Mouse (Mus musculus): ENCODE data around the gene Lsg1. TPM values are rescaled to one million over a fixed set of nuclear protein-coding genes. Genes with fewer than 3 reads are reported as not detected.

Lsg1 gene
- polyA plus RNA-seq, 1 experiment = 0.39 TPM

DNA sequence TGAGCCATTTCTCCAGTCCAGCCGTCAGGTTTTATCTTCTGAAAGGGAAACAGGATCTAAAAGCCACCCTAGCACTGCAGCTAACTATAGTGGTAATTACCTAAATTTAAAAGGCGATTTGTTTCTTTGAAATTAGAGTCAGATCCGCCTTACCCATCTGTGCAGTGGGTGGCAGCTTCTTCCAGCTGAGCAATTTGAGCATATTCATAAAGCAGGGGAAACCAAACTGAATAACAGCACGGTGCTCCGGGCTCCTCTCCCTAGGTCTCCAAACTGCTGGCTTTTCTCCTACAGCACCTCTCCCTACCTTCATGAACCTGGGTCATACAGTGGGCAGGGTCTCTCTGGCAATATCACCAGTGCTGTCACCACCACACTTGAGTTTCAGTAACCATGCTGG is 39.1 kb downstream of the Lsg1 start:
- peaks cover 5% of the 10 kb centered on the region for H3K9me3 ChIP-seq (ENCODE audit: control insufficient read depth, low read length)
- peaks cover 62% of the 10 kb centered on the region for H3K27me3 ChIP-seq (ENCODE audit: control insufficient read depth)
- H3K4me3 ChIP-seq (replicated peaks) = no peak overlapping the region
- no peaks in the 10 kb centered on the region for H3K36me3 ChIP-seq (ENCODE audit: control insufficient read depth)
- no peak for TF ChIP-seq TAL1 (IDR thresholded peaks at IDR 0.05; ENCODE audit: low read length)
- TF ChIP-seq GATA1 (IDR thresholded peaks at IDR 0.05; ENCODE audit: low read length) = no peak
- H3K4me1 ChIP-seq (ENCODE audit: control insufficient read depth) = peaks cover 26% of the 10 kb centered on the region

DNA sequence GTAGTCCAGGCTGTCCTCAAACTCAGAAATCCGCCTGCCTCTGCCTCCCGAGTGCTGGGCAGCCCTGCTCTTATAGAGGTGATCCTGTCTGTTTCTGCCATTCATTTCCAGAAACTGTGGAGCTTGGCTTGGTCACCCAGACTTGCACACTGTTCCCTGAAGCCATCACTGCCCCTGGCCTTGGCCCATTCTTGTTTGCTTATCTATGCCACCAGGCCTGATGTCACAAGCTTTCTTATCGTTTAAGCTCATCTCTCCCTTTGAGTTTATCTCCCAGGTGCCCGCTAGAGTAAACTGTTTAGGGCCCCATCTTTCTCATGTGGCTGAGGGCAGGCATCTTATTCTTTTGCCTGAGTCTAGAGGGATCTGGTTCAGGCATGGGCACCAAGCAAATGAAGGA is 42.7 kb downstream of the Lsg1 start:
- no peak overlapping the region for H3K4me3 ChIP-seq (replicated peaks)
- H3K27me3 ChIP-seq (ENCODE audit: control insufficient read depth) = peaks cover 31% of the 10 kb centered on the region
- H3K36me3 ChIP-seq (ENCODE audit: control insufficient read depth) = no peaks in the 10 kb centered on the region
- H3K9me3 ChIP-seq (ENCODE audit: control insufficient read depth, low read length) = peaks cover 5% of the 10 kb centered on the region
- TF ChIP-seq GATA1 (IDR thresholded peaks at IDR 0.05; ENCODE audit: low read length) (no peak), TAL1 (IDR thresholded peaks at IDR 0.05; ENCODE audit: low read length) (no peak)
- peaks cover 9% of the 10 kb centered on the region for H3K4me1 ChIP-seq (ENCODE audit: control insufficient read depth)

DNA sequence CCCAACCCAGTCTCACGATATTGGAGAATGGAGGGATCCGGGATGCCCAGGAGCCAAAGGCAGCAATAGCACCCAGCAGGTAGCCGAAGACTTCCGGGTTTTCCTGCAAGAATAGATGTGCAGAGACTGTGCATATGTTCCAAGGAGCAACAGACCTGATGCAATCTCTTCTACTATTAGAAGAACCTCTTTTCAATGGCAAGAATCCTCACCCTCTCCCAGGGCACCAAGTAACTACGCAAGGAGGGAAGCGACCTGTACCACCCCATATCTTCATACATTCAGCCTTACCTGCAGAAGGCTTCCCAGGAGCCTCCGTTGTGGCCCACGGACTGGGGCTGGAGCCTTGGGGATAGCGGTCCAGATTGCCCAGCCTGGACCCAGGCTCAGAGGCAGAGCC is 44.0 kb downstream of the Lsg1 start:
- Histone ChIP-seq H3K9me3 (ENCODE audit: control insufficient read depth, low read length) (peaks cover 5% of the 10 kb centered on the region), H3K27me3 (ENCODE audit: control insufficient read depth) (peaks cover 18% of the 10 kb centered on the region), H3K4me1 (ENCODE audit: control insufficient read depth) (peaks cover 8% of the 10 kb centered on the region), H3K4me3 (replicated peaks) (no peak overlapping the region), H3K36me3 (ENCODE audit: control insufficient read depth) (no peaks in the 10 kb centered on the region)
- TF ChIP-seq TAL1 (IDR thresholded peaks at IDR 0.05; ENCODE audit: low read length) = no peak
- no peak for TF ChIP-seq GATA1 (IDR thresholded peaks at IDR 0.05; ENCODE audit: low read length)

DNA sequence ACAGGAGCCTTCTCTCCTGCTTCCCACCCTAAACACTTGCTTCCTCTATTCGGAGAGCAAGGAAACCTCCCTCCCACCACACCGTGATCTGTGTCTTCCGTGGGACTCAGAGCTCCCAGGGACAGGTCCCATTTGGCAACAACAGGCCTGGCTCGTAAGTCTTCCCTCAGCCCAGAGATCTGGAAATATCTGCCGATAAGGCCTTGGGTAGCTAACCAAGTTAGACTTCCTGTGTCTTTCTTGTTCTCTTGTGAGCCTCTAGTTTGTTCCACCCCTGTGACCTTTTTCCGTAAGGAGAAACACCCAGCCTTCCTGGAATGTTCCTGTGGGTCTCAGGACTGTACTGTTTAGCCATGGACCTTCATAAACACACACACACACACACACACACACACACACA is 44.6 kb downstream of the Lsg1 start:
- H3K4me3 ChIP-seq (replicated peaks) = no peak overlapping the region
- no peaks in the 10 kb centered on the region for H3K36me3 ChIP-seq (ENCODE audit: control insufficient read depth)
- H3K4me1 ChIP-seq (ENCODE audit: control insufficient read depth) = peaks cover 8% of the 10 kb centered on the region
- H3K9me3 ChIP-seq (ENCODE audit: control insufficient read depth, low read length) = peaks cover 5% of the 10 kb centered on the region
- TF ChIP-seq GATA1 (IDR thresholded peaks at IDR 0.05; ENCODE audit: low read length) (no peak), TAL1 (IDR thresholded peaks at IDR 0.05; ENCODE audit: low read length) (no peak)
- peaks cover 14% of the 10 kb centered on the region for H3K27me3 ChIP-seq (ENCODE audit: control insufficient read depth)

DNA sequence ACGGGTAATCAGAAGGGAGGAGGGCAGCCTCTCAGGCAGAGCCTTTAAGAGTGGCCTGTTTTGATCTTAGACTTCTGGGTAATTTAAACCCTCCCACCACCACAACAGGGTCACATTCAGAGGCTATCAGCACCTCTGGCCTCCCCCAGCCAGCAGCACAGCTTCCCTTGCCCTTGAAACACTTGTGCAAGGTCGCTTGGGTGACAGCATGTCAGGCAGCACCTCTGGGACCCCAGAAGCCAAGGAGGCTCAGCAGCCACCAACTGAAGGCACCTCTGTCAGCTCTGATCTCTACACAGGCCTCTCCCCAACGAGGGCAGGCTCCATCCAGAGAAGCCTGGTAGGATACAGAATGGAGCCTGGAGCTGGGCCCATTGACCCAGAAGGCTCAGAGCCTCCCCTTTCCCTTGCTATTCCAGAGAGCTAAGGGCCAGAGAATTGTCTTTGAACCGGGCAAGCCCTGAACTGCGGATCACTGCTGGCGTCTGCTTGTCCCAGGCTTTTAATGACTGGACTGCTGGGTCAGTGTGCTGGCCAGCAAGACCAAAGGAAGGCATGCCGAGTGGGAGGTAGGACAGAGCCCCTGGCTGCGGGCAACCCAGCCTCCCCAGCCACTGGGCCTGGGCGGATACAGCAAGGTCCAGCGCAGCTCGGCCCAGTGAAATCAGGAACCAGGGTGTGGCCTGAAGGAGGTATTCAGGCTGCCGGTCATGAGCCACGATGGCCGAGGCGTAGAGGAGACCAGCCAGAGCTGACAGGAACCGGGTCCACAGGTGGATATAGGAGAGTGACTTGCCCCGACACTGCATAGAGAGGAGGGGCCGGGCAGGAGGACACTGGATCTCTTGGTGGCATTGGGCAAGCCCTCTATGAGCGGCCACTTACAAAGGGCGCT is 47.0 kb downstream of the Lsg1 start:
- Histone ChIP-seq H3K4me3 (replicated peaks) (no peak overlapping the region), H3K4me1 (ENCODE audit: control insufficient read depth) (peaks cover 8% of the 10 kb centered on the region), H3K9me3 (ENCODE audit: control insufficient read depth, low read length) (no peaks in the 10 kb centered on the region), H3K27me3 (ENCODE audit: control insufficient read depth) (peaks cover 15% of the 10 kb centered on the region), H3K36me3 (ENCODE audit: control insufficient read depth) (no peaks in the 10 kb centered on the region)
- TF ChIP-seq TAL1 (IDR thresholded peaks at IDR 0.05; ENCODE audit: low read length) (no peak), GATA1 (IDR thresholded peaks at IDR 0.05; ENCODE audit: low read length) (no peak)

DNA sequence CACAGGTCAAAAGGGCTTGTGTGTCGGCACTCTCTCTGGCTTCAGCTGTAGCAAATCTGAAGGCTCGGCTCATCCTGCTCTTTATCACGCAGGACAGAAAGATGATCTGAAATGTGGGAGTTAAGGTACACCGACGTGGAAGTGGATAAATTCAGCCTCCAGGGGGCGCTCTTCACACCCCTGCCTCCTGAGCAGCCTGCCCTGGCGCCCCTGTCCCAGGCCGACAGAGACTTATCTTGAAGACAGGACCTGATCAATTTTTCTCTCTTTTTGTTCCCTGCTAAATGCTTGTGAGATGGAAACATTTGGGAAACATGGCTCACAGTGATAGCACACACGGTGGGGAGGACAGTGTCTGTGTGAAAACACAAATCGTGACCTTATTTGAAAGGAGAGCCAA is 48.0 kb downstream of the Lsg1 start:
- H3K4me3 ChIP-seq (replicated peaks) = no peak overlapping the region
- peaks cover 16% of the 10 kb centered on the region for H3K27me3 ChIP-seq (ENCODE audit: control insufficient read depth)
- no peaks in the 10 kb centered on the region for H3K9me3 ChIP-seq (ENCODE audit: control insufficient read depth, low read length)
- no peaks in the 10 kb centered on the region for H3K36me3 ChIP-seq (ENCODE audit: control insufficient read depth)
- TF ChIP-seq TAL1 (IDR thresholded peaks at IDR 0.05; ENCODE audit: low read length) (no peak), GATA1 (IDR thresholded peaks at IDR 0.05; ENCODE audit: low read length) (no peak)
- no peaks in the 10 kb centered on the region for H3K4me1 ChIP-seq (ENCODE audit: control insufficient read depth)

DNA sequence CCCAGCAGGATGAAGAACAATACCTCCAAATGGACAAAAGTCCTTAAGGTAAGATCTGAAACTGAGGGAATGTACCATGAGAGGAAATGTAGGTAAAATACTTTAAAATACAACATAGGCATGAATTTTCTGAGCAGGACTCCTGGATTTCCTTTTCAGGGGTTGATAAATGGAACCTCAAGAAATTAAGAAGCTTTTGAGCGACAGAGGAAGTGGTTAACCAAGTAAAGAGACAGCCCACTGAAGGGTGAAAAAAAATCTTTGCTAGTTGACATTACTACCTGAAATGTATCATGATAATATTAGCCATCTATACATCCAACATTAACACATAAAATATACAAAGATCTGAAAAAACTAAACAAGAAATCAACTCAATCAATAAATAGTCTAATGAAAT is 52.3 kb downstream of the Lsg1 start:
- peaks cover 29% of the 10 kb centered on the region for H3K27me3 ChIP-seq (ENCODE audit: control insufficient read depth)
- no peaks in the 10 kb centered on the region for H3K9me3 ChIP-seq (ENCODE audit: control insufficient read depth, low read length)
- no peak for TF ChIP-seq TAL1 (IDR thresholded peaks at IDR 0.05; ENCODE audit: low read length)
- TF ChIP-seq GATA1 (IDR thresholded peaks at IDR 0.05; ENCODE audit: low read length) = no peak
- H3K4me3 ChIP-seq (replicated peaks) = no peak overlapping the region
- peaks cover 4% of the 10 kb centered on the region; the same call in 1 of the 2 replicates for H3K4me1 ChIP-seq (ENCODE audit: control insufficient read depth)
- H3K36me3 ChIP-seq (ENCODE audit: control insufficient read depth) = no peaks in the 10 kb centered on the region

DNA sequence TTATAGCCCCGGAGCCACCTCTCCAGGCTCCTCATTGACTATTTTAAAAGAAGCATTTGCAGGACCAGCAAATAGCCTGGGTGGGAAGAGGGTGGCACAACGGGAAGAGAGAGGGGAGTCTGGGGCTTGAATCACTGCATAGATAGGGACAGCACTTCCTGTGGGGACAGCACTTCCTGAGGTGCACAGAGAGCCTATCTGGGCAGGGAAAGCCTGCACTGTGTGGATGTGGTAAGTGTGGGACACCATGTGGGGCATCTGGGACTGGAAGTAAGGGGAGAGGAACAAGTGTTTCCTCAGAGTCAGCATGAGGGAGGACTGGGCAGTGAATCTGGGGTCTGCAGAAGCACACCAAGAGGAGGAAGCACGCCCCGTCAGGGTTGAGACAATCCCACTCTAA is 53.8 kb downstream of the Lsg1 start:
- no peak overlapping the region for H3K4me3 ChIP-seq (replicated peaks)
- H3K4me1 ChIP-seq (ENCODE audit: control insufficient read depth) = peaks cover 4% of the 10 kb centered on the region; the same call in 1 of the 2 replicates
- no peaks in the 10 kb centered on the region for H3K36me3 ChIP-seq (ENCODE audit: control insufficient read depth)
- H3K9me3 ChIP-seq (ENCODE audit: control insufficient read depth, low read length) = no peaks in the 10 kb centered on the region
- H3K27me3 ChIP-seq (ENCODE audit: control insufficient read depth) = peaks cover 31% of the 10 kb centered on the region
- no peak for TF ChIP-seq GATA1 (IDR thresholded peaks at IDR 0.05; ENCODE audit: low read length)
- TF ChIP-seq TAL1 (IDR thresholded peaks at IDR 0.05; ENCODE audit: low read length) = no peak

DNA sequence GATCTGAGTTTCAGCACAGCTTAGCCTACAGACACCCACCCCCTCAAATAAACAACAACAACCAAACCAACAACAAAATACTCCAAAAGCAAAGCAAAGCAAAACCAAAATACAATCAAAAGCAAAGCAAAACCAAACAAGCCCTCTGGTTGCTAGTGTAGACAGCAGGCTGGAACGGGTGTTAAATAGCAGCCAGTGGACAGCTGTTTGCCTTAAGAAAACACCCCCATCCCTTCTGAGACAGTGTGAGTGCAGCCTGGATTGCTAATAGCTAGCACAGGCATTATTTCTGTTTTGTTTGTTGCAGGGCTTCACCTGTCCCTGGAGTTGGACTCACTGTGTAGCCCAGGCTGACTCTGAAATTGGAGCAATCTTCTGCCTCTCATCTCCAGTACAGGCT is 54.5 kb downstream of the Lsg1 start:
- Histone ChIP-seq H3K4me3 (replicated peaks) (no peak overlapping the region), H3K27me3 (ENCODE audit: control insufficient read depth) (peaks cover 31% of the 10 kb centered on the region), H3K4me1 (ENCODE audit: control insufficient read depth) (peaks cover 4% of the 10 kb centered on the region; the same call in 1 of the 2 replicates), H3K36me3 (ENCODE audit: control insufficient read depth) (no peaks in the 10 kb centered on the region), H3K9me3 (ENCODE audit: control insufficient read depth, low read length) (no peaks in the 10 kb centered on the region)
- no peak for TF ChIP-seq GATA1 (IDR thresholded peaks at IDR 0.05; ENCODE audit: low read length)
- TF ChIP-seq TAL1 (IDR thresholded peaks at IDR 0.05; ENCODE audit: low read length) = no peak

Data from erythroblast, embryonic 14.5 days (primary cell).